Mouse (Mus musculus) cerebellum, postnatal 14 days (tissue): ENCODE data around the gene Nub1.

ENCODE experiments used
- DNase-seq, 2 experiments: peaks; one replicate each; pipeline ENCODE4 v3.0.0; 2021; ENCODE audit warnings: mixed read lengths in 2 of 2

The Nub1 gene

GRCm38 (mm10) chr5:24701271-24701670, 15.9 kb downstream of the Nub1 start:
- DNase-seq = no peak

- no peak for DNase-seq
Measured at GRCm38 (mm10) chr5:24704615-24705014, 19.3 kb downstream of the Nub1 start.

- DNase-seq = peak; percentile 23 to 52
Measured at GRCm38 (mm10) chr5:24709962-24710361, 24.6 kb downstream of the Nub1 start.

- no peak for DNase-seq
Measured at GRCm38 (mm10) chr5:24711615-24712014, 26.3 kb downstream of the Nub1 start.

- peak; percentile 93 for DNase-seq
Measured at GRCm38 (mm10) chr5:24713199-24713598, 27.9 kb downstream of the Nub1 start.

GRCm38 (mm10) chr5:24713987-24714386, 28.7 kb downstream of the Nub1 start:
- DNase-seq = peak; percentile 30 to 47

GRCm38 (mm10) chr5:24718076-24718475, 32.7 kb downstream of the Nub1 start:
- DNase-seq = no peak

GRCm38 (mm10) chr5:24719852-24720251, 34.5 kb downstream of the Nub1 start:
- no peak for DNase-seq

GRCm38 (mm10) chr5:24723527-24724269, 38.4 kb downstream of the Nub1 start:
- DNase-seq = no peak

GRCm38 (mm10) chr5:24724270-24724634, 38.9 kb downstream of the Nub1 start:
- no peak for DNase-seq

GRCm38 (mm10) chr5:24724805-24725204, 39.5 kb downstream of the Nub1 start:
- no peak for DNase-seq

GRCm38 (mm10) chr5:24725897-24726296, 40.6 kb downstream of the Nub1 start:
- no peak for DNase-seq

GRCm38 (mm10) chr5:24726901-24727836, 41.8 kb downstream of the Nub1 start:
- peak in 1 of 2 experiments; percentile 68 for DNase-seq

- no peak for DNase-seq
Measured at GRCm38 (mm10) chr5:24729797-24730487, 44.6 kb downstream of the Nub1 start.

- no peak for DNase-seq
Measured at GRCm38 (mm10) chr5:24730488-24730871, 45.1 kb downstream of the Nub1 start, which contains the start of gene Wdr86. Gene Wdr86, minus strand, starts transcription at chr5:24730727.

- DNase-seq = no peak
Measured at GRCm38 (mm10) chr5:24730986-24731385, 45.7 kb downstream of the Nub1 start.

- DNase-seq = no peak
Measured at GRCm38 (mm10) chr5:24733134-24733533, 47.8 kb downstream of the Nub1 start.

- no peak for DNase-seq
Measured at GRCm38 (mm10) chr5:24733771-24734426, 48.6 kb downstream of the Nub1 start.

- peak; percentile 40 to 56 for DNase-seq
Measured at GRCm38 (mm10) chr5:24737595-24737994, 52.3 kb downstream of the Nub1 start.

- DNase-seq = no peak
Measured at GRCm38 (mm10) chr5:24738517-24738916, 53.2 kb downstream of the Nub1 start.

GRCm38 (mm10) chr5:24739141-24739753, 53.9 kb downstream of the Nub1 start:
- peak in 1 of 2 experiments; percentile 20 for DNase-seq
